Mouse (Mus musculus) 3134 (cell line): ENCODE measurements at regions not wholly inside any gene's neighbourhood (a gene's known extent, or its start where the extent isn't known, plus 50 kb on each side); places are given as distances from the start of the nearest gene placed in this dataset.
"Not testable (repeated sequence)": the region's sequence is repeated elsewhere in the genome, so short reads cannot be mapped to it uniquely, and the experiment has no call there.

Source experiments
- DNase-seq: peaks from one replicate; pipeline ENCODE4 v3.0.0-alpha.2; 2011; ENCODE audit warnings: low spot score; ENCODE audit not compliant: insufficient read length; ENCODE audit errors: extremely low read depth

DNA sequence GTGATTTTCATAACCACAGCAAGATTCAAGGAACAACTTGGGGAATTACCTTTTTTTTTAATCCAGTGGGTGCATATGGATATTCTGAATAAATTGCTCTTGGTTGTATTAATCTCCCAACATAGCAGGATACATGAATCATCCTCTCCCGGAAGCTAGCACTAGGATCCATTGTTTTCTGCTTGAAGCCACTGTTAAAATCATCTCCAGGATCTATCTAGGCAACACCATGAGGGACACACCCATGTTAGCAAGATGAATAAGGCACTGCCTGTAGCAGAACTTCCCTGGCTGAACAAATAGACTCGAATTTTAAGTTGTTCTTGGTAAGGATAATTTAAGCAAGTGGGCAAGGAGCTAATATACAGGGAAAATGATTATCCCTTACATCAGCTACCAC lies 427.8 kb downstream of the Cbln4 start:
- no peak for DNase-seq

DNA sequence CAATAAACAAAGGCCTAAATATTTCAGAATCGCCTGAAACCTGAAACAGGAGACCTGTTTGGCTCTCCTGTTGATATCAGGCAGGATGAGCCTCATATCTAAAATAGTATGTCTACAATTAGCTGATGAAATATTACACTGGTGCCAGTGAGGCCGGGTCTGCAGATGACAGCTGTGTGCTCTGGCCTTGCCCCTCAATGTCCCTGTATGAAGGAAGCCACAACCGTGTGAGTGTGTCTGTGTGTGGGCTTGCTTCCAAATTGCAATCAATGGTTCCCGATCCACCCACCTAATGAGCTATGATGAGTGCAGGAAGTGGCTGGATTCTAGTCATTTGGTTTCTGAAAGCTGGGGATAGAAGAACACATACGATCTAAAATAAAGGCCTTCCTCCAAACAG lies 438.2 kb downstream of the Cbln4 start:
- DNase-seq: no peak

- no peak for DNase-seq
These were observed 448.0 kb downstream of the Cbln4 start for GRCm38 (mm10) chr2:171595240-171595639.

GRCm38 (mm10) chr2:171593884-171594283 lies 449.4 kb downstream of the Cbln4 start:
- DNase-seq: no peak

- no peak for DNase-seq
These were observed 451.0 kb downstream of the Cbln4 start for GRCm38 (mm10) chr2:171592315-171592714.

GRCm38 (mm10) chr2:171588158-171588557 lies 455.1 kb downstream of the Cbln4 start:
- no peak for DNase-seq

GRCm38 (mm10) chr2:171587635-171588034 lies 455.6 kb downstream of the Cbln4 start:
- no peak for DNase-seq

- no peak for DNase-seq
These were observed 456.4 kb downstream of the Cbln4 start for GRCm38 (mm10) chr2:171586853-171587220.

DNA sequence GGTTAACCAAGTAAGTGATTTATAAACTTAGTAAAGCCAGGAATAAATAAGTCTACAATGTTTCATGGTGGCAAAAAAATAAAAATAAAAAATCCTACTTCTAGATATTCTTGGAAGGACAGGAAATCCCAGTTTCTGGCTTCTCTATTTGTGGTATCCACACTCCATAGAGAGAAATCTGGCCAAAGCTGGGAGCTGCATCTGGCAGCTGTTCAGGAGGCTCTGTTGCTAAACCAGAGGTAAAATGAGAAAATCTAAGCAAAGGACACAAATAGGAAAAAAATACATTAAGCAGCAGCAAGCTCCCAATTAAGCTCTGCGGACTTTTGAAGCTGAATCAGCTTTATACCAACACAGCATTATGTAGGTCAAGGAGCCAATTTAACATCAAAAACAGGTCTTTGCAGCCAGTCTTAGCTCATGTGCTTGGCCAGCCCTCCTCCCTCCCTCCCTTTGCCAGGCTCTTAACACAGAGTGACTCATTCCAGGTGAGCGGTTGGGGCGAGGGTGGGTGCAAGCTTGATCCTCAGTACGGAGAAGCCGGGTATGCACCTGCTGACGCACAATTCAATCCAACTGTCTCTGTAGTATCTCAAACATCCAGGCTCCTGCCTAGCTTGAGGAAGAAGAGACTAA lies 456.9 kb downstream of the Cbln4 start:
- DNase-seq: no peak

DNA sequence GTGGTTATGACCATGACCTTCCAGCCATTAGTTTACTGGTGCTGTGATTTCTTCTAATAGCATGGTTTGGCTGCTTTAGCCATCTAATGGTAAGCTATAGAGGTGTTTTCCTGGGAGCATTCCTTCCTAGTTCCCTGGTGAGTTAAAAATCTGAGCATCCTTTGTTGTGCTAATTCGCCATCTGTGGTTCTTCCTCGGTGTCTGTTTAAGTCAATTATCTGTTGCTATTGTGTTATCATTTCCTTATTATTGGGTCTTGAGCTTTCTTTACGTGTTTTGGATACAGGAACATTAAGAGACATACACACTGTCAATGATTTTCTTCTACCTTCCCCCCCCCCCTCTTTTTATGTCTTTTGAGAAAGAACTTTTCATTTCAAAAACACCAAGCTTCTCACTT lies 468.9 kb downstream of the Cbln4 start:
- no peak for DNase-seq

- DNase-seq: no peak
These were observed 480.6 kb downstream of the Cbln4 start for GRCm38 (mm10) chr2:171562656-171563055.

DNA sequence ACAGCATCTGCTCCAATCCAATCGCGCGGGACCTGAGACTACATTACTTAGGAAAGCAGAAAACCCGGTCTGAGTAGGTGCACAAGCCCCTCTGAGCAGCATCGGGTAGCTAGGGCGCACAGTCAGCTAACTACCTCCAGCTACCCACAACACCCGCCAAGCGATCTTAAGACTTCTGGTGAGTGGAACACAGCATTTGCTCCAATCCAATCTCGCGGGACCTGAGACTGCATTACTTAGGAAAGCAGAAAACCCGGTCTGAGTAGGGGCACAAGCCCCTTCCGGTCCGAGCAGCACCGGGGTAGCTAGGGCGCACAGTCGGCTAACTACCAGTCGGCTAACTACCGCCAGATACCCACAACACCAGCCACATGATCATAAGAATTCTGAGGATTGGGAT lies 500.5 kb downstream of the Cbln4 start:
- DNase-seq: not testable (repeated sequence)

GRCm38 (mm10) chr2:171514876-171515275 lies 528.4 kb downstream of the Cbln4 start:
- no peak for DNase-seq

DNA sequence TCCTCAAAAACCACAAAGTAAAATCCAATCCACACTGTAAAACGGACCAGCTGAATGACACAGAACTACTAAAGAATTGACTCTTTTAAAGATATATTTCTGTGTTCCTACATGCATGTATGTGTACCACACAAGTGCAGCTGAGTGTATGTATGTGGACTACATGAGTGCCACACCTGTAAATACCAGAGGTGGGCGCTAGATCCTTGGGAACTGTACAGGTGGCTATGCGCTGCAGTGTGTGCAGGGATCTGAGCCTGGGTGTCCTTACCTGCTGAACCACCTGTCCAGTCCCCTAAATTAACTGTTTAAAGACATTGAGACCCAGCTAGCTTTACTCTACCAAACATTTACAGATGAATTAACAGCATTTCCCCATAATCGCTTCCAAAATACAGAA lies 546.6 kb downstream of the Cbln4 start:
- no peak for DNase-seq

DNA sequence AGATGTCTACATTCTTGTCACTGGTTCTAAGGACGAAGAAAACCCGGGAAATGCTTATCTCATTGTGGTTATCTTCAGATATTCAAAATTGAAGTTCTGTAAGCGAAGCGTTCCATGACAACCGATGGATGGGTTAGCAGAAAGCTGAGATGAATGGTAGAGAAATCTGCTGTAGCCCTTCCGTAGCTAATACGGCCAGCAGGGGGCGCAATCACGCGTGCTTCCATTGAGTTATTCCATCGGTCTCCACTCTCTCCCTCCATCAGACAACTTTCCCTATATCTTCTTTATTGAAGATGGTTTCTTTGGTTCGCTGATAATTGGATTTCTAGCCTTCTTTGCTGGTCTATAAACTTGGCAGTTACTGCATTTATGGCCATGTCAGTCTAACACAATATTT lies 549.5 kb downstream of the Cbln4 start:
- no peak for DNase-seq

DNA sequence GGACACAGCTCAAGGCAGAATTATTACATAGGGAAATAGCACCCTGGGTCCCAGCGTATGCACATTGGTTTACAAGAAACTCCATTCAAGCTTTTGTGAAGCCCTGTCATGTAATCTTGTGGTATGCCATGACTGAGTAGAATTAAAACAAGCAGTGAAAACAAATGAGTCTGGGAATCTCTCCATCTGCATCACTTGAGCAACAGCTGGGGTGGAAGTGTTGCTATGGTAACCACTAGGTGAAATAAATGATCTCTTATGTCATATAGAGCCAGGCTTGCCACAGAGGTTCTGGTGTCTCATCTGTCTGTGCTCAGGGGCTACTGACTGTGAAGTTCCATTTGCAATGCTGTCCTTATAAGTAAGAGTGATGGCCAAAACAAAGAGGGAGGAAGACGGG lies 556.0 kb downstream of the Cbln4 start:
- no peak for DNase-seq

- no peak for DNase-seq
These were observed 590.0 kb downstream of the Cbln4 start for GRCm38 (mm10) chr2:171453241-171453640.

DNA sequence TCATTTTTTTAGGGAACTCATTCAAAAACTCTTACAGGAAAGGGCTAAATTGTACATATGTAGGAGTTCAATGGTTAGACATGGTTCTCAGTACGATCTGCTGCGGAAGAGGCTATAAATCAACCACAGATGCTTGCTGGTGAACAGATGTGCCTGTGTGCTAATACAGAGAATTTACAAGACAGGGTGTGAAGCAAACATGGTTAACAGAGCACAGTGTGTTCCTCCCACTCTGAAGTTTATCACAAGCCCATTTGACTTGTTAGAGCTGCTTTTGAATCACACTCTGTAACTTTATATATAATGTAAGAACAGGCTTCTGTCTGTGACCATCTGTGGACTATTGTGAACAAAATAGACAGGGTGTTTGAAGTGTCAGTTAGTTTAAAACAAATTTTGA lies 637.2 kb downstream of the Cbln4 start:
- no peak for DNase-seq

DNA sequence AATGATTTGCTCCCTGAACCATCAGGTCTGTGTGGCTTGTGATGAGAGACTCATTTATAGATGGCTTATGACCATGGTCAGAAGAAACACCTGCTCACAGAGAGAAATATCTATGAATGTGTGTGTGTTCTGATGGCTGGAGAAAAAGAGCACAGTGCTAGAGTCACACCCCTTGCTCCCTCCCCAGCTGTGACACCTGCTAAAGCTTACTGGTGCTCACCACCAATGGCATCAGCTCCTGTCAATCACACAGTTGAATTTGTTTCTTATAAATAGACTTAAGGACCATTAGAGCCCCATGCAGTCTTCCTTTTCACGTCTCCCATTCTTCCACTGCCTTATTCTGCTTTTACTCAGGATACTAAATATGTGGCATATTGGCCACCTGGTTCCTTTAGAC lies 654.3 kb downstream of the Cbln4 start:
- no peak for DNase-seq

- no peak for DNase-seq
These were observed 641.9 kb downstream of the Dok5 start for GRCm38 (mm10) chr2:171373457-171373856.

DNA sequence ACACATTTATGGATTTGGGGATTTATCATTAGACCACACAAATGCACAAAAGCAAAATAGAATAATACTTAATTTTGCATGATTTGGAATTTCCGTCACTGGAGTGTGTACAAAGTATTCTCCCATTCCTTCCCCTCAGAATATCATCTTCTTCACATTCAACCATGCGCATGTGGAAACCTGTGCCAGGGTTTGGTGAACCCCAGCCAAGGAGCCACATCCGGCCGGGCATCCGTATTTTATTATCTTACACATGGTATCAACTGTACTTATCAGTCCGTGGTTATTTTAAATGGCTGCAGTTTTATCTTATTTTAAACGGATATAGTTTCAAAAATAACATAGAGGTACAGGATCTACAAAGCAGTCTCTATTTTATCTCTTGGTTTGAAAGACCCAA lies 641.4 kb downstream of the Dok5 start:
- DNase-seq: no peak

GRCm38 (mm10) chr2:171371751-171372150 lies 640.1 kb downstream of the Dok5 start:
- no peak for DNase-seq

DNA sequence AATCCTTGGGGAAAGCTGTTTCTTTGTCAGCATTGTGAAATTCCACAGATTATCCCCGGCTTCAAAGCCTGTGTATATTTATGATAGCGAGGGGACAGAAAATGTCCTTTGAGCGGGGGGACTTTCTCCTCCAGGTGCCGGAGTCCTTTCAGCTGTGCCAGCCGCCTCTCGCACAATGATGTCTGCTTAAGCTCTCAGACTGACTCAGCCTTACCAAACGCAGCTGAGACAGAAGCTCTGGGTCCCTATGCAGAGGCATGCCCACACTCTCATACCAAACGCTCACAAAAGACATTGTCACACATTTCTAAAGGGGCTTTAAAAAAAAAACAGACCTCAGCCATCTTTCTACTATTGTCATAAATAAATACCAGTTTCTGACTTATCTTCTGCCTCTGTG lies 633.9 kb downstream of the Dok5 start:
- DNase-seq: no peak
